Mouse (Mus musculus) gastrocnemius, postnatal 10 days (tissue): ENCODE data around the gene Gm21762. TPM values are rescaled to one million over a fixed set of nuclear protein-coding genes. Genes with fewer than 3 reads are reported as not detected.
"Not testable (repeated sequence)": the region's sequence is repeated elsewhere in the genome, so short reads cannot be mapped to it uniquely, and the experiment has no call there.

Experiments
- DNase-seq: peaks from one replicate; pipeline ENCODE4 v3.0.0; 2021; ENCODE audit warnings: mixed read lengths
- long read RNA-seq, 2 experiments: library from polyadenylated mRNA; stranded (forward); transcript quantifications; one replicate each; pipeline ENCODE4 v2.0.0; 2021
- total RNA-seq, 2 experiments: library from RNA; stranded (reverse); gene quantifications; 2 replicates each; pipeline ENCODE4 v1.2.3; 2021

Gm21762 gene
- total RNA-seq = not detected
- long read RNA-seq, experiment 1 = 0 reads
- long read RNA-seq, experiment 2 = 0 reads

DNA sequence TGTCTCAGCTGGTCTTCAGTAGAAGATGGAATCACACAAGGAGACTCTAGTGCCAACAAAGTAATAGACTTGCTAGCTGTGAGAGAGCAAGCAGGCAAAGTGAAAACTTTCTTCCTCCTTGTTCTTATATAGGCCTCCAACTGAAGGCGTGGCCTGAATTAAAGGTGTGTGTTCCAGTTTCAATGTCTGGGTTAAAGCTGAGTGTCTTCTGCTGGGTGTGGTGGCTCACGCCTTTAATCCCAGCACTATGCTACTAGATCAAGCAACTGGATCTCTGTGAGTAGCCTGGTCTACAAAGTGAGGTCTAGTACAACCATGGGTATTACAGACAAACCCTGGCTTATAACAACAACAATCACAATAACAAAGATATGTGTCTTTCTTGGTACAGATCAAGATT lies at the start of gene Gm21762:
Gm21762 (minus strand) TSS at position 101 of the 400 bp plus-strand sequence.
- not testable (repeated sequence) for DNase-seq

DNA sequence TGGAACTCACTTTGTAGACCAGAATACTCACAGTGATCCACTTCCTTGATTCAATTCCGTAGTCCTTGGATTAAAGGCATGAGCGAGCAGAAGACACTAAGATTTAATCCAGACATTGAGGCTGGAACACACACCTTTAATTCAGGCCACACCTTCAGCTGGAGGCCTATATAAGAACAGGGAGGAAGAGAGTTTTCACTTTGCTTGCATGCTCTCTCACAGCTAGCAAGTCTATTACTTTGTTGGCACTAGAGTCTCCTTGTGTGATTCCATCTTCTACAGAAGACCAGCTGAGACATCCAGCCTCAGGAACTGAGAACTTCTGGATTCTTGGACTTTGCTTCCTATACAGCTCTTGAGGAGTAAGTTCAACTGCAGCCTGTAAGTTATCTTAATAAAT lies 47.1 kb upstream of the Gm21762 start, which contains the start of gene AF067061:
AF067061 (plus strand) TSS at position 245 of the 400 bp plus-strand sequence.
- not testable (repeated sequence) for DNase-seq

DNA sequence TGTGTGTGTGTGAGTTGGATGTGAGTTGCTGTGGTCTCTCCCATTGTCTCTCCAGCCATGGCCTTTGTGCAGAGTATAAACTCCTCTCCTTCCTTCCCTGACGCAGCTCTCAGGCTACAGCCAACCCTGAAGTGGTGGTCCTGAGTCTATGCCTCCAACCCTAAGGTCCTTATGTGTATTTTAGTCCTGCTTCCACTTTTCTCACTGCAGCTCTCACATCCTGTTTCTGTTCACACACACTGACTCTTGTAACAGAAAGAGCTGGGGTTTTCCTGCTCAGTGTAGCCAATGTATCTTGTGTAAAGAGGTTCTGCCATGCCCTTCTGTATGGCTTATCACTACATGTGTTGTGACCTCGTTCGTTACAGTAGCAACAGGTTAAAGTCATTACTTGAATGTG lies 44.0 kb upstream of the Gm21762 start:
- DNase-seq = not testable (repeated sequence)

DNA sequence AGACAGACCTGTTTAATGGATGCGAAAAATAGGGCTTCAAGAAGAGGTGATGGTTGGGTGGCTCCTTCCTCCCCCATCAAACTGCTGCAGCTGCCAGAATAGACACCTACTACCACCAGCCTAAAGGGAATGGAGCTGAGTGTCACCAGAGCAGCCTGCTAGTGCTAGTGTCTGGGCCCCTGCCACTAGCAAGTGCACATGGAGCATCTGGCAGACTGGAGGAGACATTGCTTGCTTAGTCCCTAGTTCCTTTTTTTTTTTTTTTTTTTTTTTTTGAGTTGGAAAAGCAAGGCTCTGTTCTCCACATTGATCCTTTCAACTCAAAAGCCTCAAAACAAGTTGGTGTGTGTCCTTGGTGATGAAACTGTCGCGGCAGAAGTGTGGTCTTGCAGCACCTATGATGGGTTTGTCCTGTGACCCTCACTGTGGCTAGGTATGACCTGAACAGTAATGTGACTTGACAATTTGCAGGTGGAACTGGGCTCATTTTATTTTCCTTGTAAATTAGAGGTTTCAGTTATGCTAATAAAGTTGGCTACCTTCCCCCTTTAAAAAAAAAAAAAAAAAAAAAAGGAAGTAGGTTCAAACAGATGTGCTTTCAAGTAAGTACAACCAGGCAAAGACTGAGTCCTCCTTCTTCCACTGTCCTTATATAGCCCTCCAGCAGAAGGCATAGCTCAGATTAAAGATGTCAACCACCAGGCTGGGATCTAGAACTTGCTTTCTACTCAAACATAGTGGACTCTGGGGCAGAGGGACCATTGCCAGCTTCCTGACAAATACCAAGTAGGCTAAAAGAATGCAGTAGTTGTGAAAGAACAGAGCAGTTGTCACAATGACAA lies 43.3 kb upstream of the Gm21762 start:
- not testable (repeated sequence) for DNase-seq

DNA sequence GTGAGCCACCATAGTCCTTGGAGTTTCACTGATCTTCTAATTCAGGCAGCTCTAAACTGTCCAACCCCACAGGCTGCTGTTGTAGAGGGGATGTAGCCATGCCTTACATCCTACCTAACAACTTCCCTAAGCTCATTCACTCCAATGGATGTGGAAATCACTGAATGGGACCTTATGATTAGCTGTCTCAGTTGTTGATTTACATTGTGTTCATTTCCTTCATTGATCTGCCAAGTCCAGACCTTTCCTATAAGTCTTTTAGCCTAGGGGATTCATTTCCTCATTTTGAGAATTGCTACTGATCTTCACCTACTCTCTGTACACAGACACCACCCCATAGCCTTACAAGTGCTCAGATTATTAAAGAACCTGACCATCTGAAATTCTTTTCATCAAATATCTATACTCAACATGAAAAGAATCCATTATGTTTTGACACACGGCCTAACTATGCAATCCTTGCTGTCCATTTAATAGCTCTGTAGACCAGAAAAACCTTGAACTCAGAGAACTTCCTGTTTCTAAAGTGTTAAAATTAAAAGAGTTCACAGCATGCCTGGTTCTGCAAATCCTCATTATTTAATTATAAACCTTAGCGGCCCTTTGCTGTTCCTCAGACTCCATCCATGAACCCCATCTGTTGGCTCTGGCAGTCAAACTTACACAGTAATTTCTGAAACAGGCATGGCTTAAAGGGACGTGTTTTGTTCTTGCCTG lies 35.6 kb upstream of the Gm21762 start:
- DNase-seq = not testable (repeated sequence)

DNA sequence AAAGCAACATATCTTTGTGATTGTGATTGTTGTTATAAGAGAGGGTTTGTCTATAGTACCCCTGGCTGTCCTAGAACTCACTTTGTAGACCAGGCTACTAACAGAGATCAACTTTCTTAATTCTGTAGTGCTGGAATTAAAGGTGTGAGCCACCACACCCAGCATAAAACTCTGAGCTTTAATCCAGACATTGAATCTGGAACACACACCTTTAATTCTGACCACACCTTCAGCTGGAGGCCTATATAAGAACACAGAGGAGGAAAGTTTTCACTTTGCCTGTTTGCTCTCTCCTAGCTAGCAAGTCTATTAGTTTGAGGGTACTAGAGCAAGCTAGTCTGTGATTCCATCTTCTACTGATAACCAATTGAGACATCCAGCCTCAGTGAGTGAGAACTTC lies 23.1 kb upstream of the Gm21762 start, which contains the start of gene Gm21731:
Gm21731 (plus strand) TSS at position 301 of the 400 bp plus-strand sequence.
- not testable (repeated sequence) for DNase-seq

DNA sequence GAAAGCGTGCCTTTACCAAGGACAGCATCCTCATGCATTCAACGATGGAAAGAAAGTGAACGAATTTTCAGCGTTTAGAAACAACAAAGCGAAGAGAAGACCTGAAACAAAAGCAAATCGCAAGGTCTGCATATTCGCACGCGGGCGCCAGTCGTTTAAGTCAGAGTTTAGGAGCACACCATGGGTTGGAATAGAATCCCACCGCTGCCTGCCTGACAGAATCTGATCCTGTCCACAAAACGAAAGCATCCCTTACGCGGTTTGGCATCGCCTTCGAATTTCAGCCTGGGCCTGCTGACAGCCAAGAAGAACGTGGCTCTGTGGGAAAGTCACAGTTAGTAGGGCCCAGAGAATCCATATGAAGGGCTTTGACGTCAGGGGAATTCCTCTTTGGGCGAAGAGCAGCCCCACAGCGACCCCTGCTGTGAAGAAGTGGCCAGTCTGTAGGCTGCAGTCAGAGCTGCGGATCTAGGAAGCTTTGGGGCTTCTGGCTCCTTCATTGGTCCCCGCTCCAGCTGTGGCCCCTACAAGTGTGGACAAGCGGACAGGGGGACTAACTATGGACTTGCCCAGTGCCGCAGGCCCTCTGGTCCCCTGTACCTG lies 16.8 kb upstream of the Gm21762 start:
- DNase-seq = not testable (repeated sequence)

DNA sequence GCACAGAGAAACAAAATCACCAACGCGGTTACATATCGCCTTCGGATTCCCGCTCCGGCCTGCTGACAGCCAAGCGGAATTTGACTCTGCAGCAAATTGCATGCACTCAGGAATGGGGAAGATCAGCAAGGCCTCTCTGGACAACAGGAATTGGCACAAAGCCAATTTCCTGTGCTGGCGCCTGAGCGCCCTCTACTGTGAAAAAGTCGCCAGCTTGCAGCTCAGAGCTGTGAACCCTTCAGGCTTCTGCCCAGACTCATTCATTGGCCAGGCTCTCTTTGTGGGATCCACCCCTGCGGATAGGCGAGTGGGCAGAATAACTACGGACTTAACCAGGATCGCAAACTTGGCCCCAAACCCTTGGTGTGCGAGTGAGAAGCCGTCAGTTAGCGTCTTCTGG lies 16.1 kb upstream of the Gm21762 start:
- not testable (repeated sequence) for DNase-seq

DNA sequence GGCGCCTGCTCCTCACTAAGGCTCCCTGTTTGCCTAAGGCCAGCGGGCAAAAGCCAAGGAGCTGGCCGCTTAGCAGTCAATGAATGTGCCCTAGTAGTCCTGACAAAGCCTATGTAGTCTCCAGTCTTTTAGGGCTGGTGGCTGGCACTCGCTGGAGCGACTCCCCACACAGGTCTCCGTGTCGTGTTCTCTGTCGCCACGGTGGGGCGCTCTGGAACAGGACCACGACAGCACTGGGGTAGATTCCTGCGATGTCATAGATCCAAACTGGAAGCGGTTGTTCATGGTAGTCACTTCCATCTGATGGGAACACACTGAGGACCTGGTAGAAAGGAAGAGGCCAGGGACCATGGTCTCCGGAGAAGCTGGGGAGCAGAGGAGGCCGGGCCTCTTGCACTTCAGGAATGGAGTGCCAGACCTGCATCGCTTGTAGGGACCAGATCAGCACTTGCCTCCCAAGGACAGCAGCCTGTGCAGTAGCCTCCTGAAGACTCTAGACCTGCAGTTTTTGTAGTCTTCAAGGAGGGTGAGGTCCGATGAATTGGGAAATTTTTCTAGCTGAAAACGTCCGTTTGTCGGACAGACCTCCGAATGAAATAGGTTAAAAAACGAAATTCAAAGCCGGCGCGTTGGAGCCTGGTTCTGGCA lies 7.4 kb upstream of the Gm21762 start:
- not testable (repeated sequence) for DNase-seq

DNA sequence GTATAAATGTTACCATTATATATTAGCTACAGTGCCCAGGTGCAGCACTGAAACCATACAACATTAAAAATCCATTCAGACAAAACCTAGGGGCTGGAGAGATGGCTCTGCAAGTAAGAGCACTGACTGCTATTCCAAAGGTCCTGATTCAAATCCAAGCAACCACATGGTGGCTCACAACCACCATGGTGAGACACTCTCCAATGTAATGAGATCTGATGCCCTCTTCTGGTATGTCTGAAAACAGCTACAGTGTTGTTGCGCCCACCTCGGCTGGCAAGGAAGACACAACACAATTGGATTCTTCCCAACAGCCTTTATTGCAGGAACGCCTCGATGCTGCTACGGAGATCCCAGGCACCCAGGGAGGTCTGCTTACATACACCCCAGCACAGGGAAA lies 5.2 kb upstream of the Gm21762 start:
- DNase-seq = not testable (repeated sequence)

DNA sequence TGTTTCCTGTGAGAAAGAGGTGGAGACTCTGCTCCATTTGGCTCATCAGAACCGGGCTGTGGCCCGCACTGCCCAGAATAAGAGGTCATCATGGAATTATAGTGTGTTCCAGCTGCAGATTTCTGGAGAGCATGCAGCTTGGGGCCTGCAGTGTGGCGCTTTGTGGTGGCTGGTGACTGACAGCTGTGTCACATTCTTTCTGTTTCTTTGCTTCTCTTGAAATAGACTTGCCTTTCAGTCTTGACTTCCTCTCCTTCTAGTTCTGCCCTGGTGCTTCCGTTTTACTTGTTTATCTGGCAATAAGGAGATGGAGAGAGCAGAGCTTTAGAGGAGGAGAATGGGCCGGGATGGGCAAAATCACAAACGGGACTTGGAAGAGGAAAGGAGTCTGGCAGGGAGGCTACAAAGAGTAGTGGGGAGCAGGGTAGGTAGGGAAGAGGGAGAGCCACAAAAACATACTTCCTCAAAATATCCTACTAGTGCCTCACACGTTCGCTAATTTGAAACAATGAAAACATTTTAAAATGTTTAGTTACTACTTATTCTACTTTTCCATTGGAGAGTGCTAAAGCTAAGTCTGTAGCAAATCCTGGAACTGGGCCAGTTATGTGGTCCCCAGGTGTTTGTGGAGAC lies 19.4 kb downstream of the Gm21762 start:
- DNase-seq = not testable (repeated sequence)

DNA sequence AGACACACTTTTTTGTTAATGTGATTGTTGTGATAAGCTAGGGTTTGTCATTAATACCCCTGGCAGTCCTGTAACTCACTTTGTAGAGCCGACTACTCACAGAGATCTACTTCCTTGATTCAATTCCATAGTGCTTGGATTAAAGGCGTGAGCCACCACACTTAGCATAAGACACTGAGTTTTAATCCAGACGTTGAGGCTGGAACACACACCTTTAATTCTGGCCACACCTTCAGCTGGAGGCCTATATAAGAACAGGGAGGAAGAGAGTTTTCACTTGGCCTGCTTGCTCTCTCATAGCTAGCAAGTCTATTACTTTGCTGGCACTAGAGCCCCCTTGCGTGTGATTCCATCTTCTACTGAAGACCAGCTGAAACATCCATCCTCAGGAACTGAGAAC lies 43.6 kb downstream of the Gm21762 start, which contains the start of gene Gm21818:
Gm21818 (plus strand) TSS at position 301 of the 400 bp plus-strand sequence.
- not testable (repeated sequence) for DNase-seq

DNA sequence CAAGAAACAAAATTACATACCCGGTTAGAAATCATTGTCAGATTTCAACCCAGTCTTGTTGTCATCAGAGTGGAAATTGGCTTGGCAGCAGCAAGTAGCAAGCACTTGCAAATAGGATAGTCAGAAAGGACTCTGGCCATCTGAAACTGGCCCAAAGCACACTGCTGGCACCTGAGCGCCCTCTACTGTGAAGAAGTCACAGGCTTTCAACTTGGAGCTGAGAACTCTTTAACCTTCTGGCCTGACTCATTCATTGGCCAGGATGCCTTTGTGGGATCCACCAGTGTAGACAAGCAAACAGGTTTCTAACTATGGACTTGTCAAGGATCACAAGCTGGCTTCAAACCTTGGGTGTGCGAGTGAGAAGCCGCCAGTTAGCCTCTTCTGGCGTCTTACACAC lies 47.4 kb downstream of the Gm21762 start:
- not testable (repeated sequence) for DNase-seq

Other genes with a start within 250 kb of the Gm21762 start
- gene Gm36079, start 188.9 kb downstream of the Gm21762 start, total RNA-seq = not detected
- under 1 TPM in 1 of 2 experiments, not detected in 1; 0.29 TPM for gene Gm21188, start 163.8 kb downstream of the Gm21762 start, total RNA-seq
- gene Gm20767, start 75.7 kb downstream of the Gm21762 start, total RNA-seq = not detected
- not detected for gene Gm21818, start 43.5 kb downstream of the Gm21762 start, total RNA-seq
- gene Gm21731, start 23.2 kb upstream of the Gm21762 start, total RNA-seq = not detected
- gene AF067061, start 47.2 kb upstream of the Gm21762 start, total RNA-seq = not detected
- gene BC147527, start 84.4 kb upstream of the Gm21762 start, total RNA-seq = not detected
- not detected for gene Tcstv3, start 100.9 kb upstream of the Gm21762 start, total RNA-seq